Mouse (Mus musculus): ENCODE measurements around the gene Maea.
"Not testable (repeated sequence)": the region's sequence is repeated elsewhere in the genome, so short reads cannot be mapped to it uniquely, and the experiment has no call there.

Gene Maea

GRCm38 (mm10) chr5:33335273-33335976, at the start of gene Maea:
Gene Maea (plus strand): TSS chr5:33335509.
- in situ Hi-C loops (cut with MboI; ENCODE audit: low pct_unique_long_range_greater_than_20kb in 1 of 2, low sequenced_read_pairs in 2 of 2, unreplicated experiment in 1 of 2), result no loop called here

GRCm38 (mm10) chr5:33293796-33294430, 41.4 kb upstream of the Maea start:
- in situ Hi-C loops (cut with MboI; ENCODE audit: low pct_unique_long_range_greater_than_20kb in 1 of 2, low sequenced_read_pairs in 2 of 2, unreplicated experiment in 1 of 2), result no loop called here

GRCm38 (mm10) chr5:33297164-33297563, 38.1 kb upstream of the Maea start:
- in situ Hi-C loops (cut with MboI; ENCODE audit: low pct_unique_long_range_greater_than_20kb in 1 of 2, low sequenced_read_pairs in 2 of 2, unreplicated experiment in 1 of 2), result no loop called here

GRCm38 (mm10) chr5:33301801-33302200, 33.5 kb upstream of the Maea start:
- in situ Hi-C loops (cut with MboI; ENCODE audit: low pct_unique_long_range_greater_than_20kb in 1 of 2, low sequenced_read_pairs in 2 of 2, unreplicated experiment in 1 of 2), result no loop called here

GRCm38 (mm10) chr5:33310704-33311462, 24.4 kb upstream of the Maea start:
- in situ Hi-C loops (cut with MboI; ENCODE audit: low pct_unique_long_range_greater_than_20kb in 1 of 2, low sequenced_read_pairs in 2 of 2, unreplicated experiment in 1 of 2), result no loop called here

GRCm38 (mm10) chr5:33312192-33312591, 23.1 kb upstream of the Maea start:
- in situ Hi-C loops (cut with MboI; ENCODE audit: low pct_unique_long_range_greater_than_20kb in 1 of 2, low sequenced_read_pairs in 2 of 2, unreplicated experiment in 1 of 2), result no loop called here

GRCm38 (mm10) chr5:33324491-33324890, 10.8 kb upstream of the Maea start:
- in situ Hi-C loops (cut with MboI; ENCODE audit: low pct_unique_long_range_greater_than_20kb in 1 of 2, low sequenced_read_pairs in 2 of 2, unreplicated experiment in 1 of 2), result no loop called here

- in situ Hi-C loops (cut with MboI; ENCODE audit: low pct_unique_long_range_greater_than_20kb in 1 of 2, low sequenced_read_pairs in 2 of 2, unreplicated experiment in 1 of 2), result no loop called here
These were observed 682 bp upstream of the Maea start for GRCm38 (mm10) chr5:33334381-33335272.

- in situ Hi-C loops (cut with MboI; ENCODE audit: low pct_unique_long_range_greater_than_20kb in 1 of 2, low sequenced_read_pairs in 2 of 2, unreplicated experiment in 1 of 2), result no loop called here
These were observed 660 bp downstream of the Maea start for GRCm38 (mm10) chr5:33335977-33336360.

GRCm38 (mm10) chr5:33337206-33337605, 1.9 kb downstream of the Maea start:
- in situ Hi-C loops (cut with MboI; ENCODE audit: low pct_unique_long_range_greater_than_20kb in 1 of 2, low sequenced_read_pairs in 2 of 2, unreplicated experiment in 1 of 2), result no loop called here

- in situ Hi-C loops (cut with MboI; ENCODE audit: low pct_unique_long_range_greater_than_20kb in 1 of 2, low sequenced_read_pairs in 2 of 2, unreplicated experiment in 1 of 2), result no loop called here
These were observed 5.9 kb downstream of the Maea start for GRCm38 (mm10) chr5:33341165-33341564.

- in situ Hi-C loops (cut with MboI; ENCODE audit: low pct_unique_long_range_greater_than_20kb in 1 of 2, low sequenced_read_pairs in 2 of 2, unreplicated experiment in 1 of 2), result not testable (repeated sequence)
These were observed 6.9 kb downstream of the Maea start for GRCm38 (mm10) chr5:33342248-33342647.

- in situ Hi-C loops (cut with MboI; ENCODE audit: low pct_unique_long_range_greater_than_20kb in 1 of 2, low sequenced_read_pairs in 2 of 2, unreplicated experiment in 1 of 2), result no loop called here
These were observed 7.5 kb downstream of the Maea start for GRCm38 (mm10) chr5:33342821-33343220.

- in situ Hi-C loops (cut with MboI; ENCODE audit: low pct_unique_long_range_greater_than_20kb in 1 of 2, low sequenced_read_pairs in 2 of 2, unreplicated experiment in 1 of 2), result no loop called here
These were observed 8.3 kb downstream of the Maea start for GRCm38 (mm10) chr5:33343571-33343970.

GRCm38 (mm10) chr5:33344070-33344469, 8.8 kb downstream of the Maea start:
- in situ Hi-C loops (cut with MboI; ENCODE audit: low pct_unique_long_range_greater_than_20kb in 1 of 2, low sequenced_read_pairs in 2 of 2, unreplicated experiment in 1 of 2), result no loop called here

- in situ Hi-C loops (cut with MboI; ENCODE audit: low pct_unique_long_range_greater_than_20kb in 1 of 2, low sequenced_read_pairs in 2 of 2, unreplicated experiment in 1 of 2), result no loop called here
These were observed 12.3 kb downstream of the Maea start for GRCm38 (mm10) chr5:33347620-33348019.

GRCm38 (mm10) chr5:33349205-33349604, 13.9 kb downstream of the Maea start:
- in situ Hi-C loops (cut with MboI; ENCODE audit: low pct_unique_long_range_greater_than_20kb in 1 of 2, low sequenced_read_pairs in 2 of 2, unreplicated experiment in 1 of 2), result no loop called here

GRCm38 (mm10) chr5:33349706-33350105, 14.4 kb downstream of the Maea start:
- in situ Hi-C loops (cut with MboI; ENCODE audit: low pct_unique_long_range_greater_than_20kb in 1 of 2, low sequenced_read_pairs in 2 of 2, unreplicated experiment in 1 of 2), result no loop called here
